Mouse (Mus musculus) spleen, embryonic (tissue): Measurements from ENCODE around the gene Crybb2.

Experiments used
- CTCF ChIA-PET: fragments of 350-600 bp; sonication (Branson Sonifier 250); formaldehyde crosslinking; loops from one replicate; lab custom pipeline; 2022; lab: Charles Lee

Crybb2 gene

DNA sequence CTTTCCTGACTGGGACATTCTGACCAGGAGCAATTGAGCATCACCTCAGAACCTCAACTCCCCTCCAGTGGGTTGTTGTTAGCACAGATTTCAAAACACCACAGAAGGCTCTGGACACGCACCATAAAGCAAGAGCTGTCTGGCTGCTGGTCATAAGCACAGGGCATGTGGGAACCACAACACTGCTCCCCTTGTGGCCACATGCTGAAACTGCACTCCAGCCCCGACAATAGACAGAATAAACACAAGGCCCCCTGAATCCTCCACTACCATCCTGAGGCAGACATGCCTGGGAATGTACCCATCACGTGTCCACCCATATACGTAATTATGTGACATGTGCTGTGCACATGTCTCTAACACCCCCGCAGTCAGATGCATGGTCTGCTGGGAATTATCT is 21.2 kb upstream of the Crybb2 start:
- CTCF ChIA-PET: no interaction called here

DNA sequence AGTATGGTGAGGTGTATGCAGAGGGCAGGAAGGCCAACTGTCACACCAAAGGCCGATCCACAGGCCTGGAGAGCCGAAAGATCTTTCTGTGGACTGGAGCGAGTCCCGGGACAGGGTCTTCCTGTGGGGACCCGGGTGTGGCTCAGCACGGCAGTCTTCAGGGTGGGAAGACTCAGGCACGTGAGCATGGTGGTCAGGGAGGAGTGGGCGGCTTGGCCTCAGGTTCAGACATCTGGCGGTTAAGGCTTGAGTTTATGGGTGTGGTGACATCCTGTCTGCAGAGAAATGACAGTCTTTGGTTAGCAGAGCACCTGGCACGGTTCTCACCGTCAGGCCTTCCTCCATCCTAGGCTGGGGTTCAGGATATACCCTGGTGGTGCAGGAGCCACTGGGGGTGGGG is 20.8 kb upstream of the Crybb2 start:
- CTCF ChIA-PET: no interaction called here

DNA sequence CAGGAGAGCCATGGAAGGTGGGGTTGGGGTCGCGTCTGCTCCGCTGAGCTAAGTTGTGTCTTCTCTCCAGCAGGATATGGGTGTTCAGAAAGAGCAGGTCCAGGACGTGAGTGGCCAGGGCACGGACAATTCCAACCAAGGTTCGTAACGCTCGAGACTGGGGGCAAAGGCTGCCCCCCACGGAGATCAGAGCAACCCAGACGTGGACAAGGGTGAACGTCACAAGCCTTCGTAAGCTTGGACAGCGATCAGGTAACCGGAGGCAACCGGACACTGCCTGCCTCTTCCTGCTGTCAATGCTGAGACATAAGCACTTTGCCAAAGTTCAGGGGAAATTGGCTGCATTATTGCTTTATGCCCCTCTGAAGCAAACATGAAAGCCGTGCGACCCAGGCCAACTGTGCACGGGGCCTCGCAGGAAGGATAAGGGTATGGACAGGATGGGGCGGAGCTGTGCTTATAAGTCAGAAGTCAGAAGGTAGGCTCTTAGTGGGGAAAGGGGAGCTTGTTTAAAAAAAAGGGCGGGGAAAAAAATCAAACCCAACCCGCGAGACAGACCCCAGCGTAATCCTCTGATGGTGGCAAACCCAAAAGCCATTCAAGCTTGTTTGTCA is 20.3 kb upstream of the Crybb2 start:
- CTCF ChIA-PET: no interaction called here

DNA sequence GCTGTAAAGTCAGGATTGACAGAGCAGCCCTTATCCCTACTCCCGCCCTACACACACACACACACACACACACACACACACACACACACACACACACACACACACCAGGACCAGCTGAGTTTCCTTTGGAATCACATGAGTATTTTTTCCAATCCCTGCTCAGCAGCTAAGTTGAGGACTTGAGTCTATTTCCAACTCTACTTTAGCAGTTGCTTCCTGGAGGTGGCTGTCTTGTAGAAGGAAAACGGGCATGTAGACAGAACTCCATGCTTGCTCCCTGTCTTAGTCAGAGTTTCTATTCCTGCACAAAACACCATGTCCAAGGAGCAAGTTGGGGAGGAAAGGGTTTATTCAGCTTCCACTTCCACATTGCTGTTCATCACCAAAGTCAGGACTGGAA is 17.5 kb upstream of the Crybb2 start:
- CTCF ChIA-PET: interaction anchor here (0.6 kb wide), 1 partner anchor 65 kb away, joined by 3 read pairs; no protein-coding TSS in a partner anchor

DNA sequence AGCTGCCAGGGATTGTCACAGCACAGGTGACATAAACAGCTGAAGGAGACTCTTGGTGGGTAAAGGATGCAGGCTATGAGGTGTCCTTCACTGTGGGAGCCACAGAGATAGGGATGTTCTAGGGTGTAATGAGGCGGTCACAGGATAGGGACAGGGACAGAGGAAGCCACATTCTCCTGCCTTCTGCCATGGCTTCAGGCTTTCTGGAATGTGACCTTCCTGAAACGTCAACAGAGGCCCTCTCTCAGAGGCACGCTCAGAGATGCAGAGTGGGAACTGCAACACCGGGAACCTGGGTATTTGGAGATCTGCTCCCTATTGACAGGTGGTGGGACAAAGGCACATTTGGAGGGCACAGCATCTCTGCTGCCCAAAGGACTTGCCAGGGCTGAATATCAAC is 17.1 kb upstream of the Crybb2 start:
- CTCF ChIA-PET: interaction anchor here (0.6 kb wide), 1 partner anchor 66 kb away, joined by 3 read pairs; no protein-coding TSS in a partner anchor

DNA sequence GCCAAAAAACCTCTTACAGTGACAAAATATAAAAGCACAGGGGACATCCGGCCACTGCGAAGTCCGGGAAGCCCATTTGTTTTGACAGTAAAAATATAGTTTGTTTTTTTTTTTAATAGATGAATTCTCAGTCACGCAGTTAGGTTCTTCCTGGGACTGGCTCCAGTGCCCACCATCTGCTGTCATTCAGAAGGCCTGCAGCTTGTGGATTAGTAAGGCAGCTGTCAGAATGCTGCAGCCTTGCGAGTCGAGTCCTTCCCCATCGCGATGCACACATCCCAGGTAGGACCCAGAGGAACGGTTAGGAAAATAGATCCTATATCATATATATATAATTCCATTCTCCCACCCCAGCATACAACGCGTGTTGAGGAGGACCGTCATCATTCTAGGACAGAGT is 16.5 kb upstream of the Crybb2 start:
- CTCF ChIA-PET: no interaction called here

DNA sequence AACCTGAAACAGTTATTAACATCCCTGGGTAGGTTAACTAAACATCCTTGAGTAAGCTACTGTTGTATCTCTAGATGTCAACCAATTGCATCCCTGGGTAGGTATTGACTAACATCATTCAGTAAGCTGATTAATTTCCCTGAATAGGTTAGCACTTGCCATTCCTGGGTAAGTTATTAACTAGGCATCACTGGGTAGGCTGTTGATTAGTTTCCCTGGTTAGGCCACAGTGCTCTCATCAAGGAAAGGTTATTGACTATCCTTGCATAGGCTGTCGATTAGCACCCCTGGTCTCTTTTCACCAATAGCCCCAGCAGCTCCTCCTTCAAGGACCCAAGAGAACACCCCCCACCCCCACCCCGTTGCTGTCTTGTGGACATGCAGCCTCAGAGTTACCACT is 16.0 kb upstream of the Crybb2 start:
- CTCF ChIA-PET: no interaction called here

DNA sequence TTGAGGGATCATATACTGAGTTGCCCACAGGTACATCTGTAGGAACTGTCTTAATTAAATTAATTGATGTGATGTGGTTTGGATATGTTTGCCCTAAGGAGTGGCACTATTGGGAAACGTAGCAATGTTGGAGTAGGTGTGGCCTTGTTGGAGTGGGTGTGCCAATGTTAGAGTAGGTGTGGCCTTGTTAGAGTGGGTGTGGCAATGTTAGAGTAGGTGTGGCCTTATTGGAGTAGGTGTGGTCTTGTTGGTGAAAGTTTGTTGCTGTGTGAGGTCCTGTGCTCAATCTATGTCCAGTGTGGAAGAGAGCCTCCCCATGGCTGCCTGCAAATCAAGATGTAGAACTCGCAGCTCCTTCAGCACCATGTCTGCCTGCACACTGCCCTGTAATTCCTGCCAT is 14.4 kb upstream of the Crybb2 start:
- CTCF ChIA-PET: no interaction called here

DNA sequence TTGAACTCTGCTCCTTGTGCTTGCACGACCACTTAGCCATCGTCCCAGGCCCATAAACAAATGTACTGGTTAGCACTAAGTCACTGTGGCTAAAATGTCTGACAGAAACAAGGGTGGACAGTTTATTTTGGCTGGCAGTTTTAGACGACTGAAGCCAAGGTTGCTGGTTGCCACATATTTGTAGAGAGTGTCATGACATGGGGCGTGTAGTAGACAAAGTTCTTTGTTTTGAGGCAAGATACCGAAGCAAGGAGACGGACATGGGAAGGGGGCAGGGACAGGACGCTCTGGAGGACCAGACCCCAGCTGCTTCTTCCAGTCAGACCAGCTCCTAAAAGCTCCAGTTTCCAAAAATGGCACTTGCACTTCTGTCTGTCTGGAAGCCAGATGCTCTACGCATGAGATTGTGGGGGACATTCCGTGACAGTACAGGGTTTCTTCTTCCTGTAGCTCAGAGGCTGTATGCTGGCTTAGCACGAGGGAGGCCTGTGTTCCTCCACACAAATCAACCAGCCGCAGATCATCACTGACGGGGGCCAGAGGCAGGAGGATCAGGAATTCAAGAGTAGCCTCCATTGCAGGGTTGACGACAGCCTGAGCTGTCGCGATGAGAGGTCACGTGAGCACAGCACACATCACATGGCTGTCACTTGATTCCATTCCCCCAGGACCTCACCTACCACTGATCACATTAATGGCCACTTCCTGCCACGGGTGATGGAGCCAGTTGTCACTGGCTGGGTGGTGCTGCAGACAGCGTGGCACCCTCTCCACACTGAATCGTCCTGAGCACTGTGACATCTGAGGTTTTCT is 12.6 kb upstream of the Crybb2 start:
- CTCF ChIA-PET: no interaction called here

DNA sequence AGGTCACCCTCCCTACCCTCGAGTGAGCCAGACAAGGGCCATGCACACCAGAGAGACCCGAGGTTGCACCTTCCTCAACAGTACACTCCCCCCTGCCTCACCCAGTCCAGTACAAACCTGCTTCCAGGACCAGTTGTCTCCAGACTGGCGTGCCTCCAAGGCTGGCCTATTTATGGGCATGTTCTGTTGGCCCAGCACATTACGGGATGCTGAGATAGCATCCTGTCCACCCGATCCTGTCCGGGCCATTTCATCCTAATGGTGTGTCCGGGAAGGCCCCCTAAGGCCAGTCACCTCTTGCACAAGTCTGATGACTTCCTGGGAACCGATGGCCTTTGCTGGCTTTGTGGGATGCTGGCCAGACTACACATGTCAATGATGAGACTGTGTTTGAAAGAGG is 11.5 kb upstream of the Crybb2 start, which contains the start of gene Crybb3:
Gene Crybb3, minus strand, starts transcription at position 146 of the 400 bp plus-strand sequence.
- CTCF ChIA-PET: no interaction called here

DNA sequence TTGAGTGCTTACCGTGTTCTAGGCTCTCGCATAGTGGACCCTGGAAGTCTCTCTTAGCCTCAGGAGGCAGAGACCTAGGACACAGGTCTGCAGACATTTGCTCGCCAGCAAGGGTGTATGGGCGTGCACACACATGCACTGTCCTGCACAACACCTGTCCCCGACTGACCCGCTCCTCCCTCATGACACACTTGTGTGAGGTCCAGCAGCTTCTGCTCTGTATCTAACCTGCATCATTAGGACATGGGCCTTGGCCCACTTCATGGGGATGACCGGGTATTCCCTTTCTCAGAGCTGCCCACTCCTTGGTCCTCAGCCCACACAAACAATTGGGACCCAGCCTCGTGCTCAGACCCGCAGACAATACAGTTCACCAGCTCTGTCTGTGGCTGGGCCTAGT is 11.1 kb upstream of the Crybb2 start:
- CTCF ChIA-PET: no interaction called here

DNA sequence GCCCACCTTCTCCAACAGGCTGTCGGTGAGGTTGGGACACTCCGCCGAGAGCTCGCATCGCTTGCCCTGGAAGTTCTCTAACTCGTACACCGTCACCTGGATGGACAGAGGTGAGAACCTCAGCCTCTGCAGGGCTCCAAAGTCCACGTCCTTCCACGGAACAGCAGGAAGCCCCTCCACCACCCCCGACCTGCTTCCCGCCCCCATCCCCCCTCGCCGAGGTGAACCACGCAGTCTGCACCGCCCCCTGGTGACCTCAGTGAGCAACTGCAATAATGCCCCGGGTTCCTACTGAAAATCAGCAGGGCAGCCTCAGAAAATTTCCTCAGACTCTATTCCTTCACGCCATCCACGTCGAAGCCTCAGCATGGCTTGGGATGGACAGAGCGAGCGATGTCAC is 9.9 kb upstream of the Crybb2 start:
- CTCF ChIA-PET: no interaction called here

DNA sequence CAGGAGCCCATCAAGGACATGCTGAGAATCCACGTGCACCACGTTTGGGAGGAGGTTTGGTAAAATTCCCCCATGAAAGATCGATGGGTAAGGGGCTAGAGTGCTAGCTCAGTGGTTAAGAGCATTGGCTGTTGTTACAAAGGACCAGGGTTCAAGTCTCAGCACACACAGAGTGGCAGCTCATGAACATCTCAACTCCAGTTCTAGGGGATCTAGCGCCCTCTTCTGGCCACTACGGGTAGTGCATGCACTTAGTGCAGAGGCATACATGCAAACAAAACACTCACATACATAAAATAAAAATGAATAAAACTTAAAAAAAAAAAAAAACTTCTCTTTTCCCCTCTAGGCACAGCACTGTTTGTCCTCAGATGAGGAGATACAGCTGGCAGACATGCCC is 8.8 kb upstream of the Crybb2 start:
- CTCF ChIA-PET: interaction anchor here (0.6 kb wide), 1 partner anchor 163 kb away, joined by 3 read pairs; no protein-coding TSS in a partner anchor

DNA sequence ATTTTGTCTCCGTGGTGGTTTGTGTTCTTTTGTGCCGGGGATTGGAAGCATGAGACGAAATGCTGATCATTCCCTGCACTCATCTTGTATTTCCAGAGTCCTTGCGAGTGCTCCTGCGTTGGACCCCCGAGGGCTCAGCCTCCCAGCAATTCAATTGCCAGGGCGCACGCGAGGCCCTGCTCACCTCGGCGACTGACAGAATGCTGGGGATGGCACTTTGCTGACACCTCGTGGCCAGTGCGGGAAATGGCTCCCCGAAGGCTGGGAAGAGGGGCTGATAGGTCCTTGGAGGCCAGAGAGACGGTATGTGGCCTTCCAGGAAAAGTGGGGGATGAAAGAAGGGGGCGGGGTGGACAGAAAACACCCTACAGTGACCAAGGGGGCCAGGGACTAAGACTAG is 15.6 kb downstream of the Crybb2 start:
- CTCF ChIA-PET: no interaction called here

DNA sequence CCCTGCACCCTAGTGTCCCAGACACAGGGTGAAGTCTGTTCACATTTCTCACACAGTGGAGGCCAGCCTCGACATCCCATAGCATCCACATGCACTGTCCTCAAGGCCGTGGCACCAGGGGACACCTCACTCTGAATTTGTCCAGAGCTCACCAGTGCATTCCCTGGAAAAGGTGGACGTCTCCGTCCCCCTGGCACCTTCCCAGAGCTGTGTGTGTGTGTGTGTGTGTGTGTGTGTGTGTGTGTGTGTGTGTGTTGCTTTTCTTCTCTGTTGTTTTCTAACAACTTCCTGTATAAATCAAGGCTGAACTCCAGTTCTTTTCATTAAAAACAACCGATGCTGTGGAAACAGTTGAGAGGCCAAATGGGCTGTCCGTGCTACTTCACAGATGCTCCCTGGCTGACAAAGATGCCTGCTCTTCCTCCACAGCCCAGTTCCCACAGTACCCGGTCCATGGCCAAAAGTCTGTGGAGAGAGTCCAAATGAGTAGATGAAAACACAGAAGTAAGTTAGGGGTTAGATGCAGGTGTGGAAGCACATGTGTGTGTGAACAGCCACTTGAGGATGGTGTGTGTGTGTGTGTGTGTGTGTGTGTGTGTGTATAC is 19.2 kb downstream of the Crybb2 start:
- CTCF ChIA-PET: no interaction called here

DNA sequence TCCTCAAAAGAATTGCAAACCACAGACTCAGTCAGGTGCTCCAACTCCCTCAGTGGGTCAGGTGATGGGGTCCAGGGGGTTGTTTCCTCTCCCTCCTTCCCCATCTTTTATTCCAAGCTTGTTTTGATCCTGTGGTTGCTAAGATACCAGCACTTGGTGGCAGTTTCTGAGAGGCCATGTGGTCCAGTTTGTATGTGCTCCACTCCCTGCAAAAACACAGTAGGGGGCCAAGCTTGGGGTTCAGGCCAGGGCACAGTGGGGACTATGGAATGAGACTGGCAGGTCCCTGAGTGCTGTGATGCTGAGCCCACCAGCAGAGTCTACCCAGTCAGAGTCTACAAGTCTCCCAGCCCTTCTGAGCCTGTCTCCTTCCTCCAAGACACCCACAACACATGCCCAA is 20.0 kb downstream of the Crybb2 start:
- CTCF ChIA-PET: no interaction called here

DNA sequence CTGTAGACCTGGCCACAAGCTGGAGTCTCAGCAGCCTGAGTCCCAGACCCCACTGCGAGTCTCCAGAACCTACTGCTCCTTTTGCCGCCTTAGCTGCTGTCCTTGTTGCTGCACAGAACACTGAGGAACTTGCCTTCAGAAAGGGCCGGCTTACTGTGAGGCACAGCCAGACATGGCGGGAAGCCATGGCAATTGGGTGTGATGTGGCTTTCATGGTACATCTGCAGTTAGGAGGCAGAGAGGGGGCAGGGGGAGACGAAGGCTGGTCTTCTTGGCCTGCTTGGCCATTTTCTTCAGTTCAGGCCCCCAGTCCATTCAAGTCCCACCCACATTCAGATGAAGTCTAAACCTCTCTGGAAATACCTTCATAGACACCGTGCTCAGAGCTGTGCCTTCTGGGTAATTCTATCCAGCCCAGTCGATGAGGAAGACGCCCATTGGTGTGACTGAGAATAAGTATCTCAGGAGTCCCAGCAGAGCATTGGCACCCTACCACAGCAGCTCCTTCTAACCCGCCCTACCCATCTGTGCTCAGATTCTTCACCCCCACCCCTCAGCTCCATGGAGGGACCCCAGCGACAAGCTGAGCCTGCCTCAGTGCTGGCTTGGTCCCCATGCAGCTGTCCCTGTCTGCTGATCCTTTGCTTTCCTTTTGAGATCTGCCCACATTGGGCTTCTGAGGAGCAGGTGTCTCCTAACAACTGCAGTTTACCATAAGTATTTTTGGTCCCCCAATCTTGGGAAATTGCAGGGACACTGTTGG is 24.2 kb downstream of the Crybb2 start:
- CTCF ChIA-PET: no interaction called here

DNA sequence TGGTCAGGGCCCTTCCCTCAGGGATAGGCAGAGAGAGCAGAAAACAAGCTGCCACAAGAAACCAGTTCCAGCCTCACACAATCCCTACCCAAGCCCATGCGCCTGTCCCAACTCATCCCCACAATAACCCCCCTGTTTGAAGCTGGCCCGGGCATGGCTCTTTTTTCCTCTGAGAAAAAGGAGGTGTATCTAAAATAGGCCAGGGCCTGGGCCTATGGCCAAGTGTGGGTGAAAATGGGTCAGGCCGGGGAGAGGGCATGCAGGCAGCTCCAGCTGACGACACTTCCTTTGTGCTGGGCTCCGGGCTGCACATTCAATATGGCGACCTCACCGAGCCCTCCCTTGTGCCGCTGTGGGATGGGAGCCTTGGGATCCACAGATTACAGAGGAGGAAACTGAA is 26.4 kb downstream of the Crybb2 start:
- CTCF ChIA-PET: no interaction called here

DNA sequence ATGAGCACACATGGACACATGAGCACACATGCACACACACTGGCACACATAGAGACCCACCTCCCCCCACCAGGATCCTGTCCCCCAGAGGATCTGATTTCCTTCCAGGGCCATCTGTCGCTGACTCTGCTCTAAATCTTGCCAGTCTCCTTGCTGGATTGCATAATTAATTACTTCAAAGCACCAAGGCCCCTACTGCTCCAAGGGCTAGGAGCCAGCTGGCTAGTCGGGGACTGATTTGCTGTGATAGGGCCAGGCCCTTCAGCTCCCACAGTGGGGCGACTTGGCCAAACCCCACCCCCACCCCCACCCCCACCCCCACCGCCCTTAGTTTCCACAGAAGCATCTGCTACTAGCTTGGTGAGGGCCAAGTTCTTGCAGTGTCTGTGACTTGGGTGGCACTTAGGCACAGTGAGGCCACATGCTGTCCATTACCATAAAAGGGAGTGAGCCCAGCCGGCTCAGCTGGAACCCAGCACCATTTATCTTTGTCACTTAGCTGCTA is 28.3 kb downstream of the Crybb2 start:
- CTCF ChIA-PET: no interaction called here

DNA sequence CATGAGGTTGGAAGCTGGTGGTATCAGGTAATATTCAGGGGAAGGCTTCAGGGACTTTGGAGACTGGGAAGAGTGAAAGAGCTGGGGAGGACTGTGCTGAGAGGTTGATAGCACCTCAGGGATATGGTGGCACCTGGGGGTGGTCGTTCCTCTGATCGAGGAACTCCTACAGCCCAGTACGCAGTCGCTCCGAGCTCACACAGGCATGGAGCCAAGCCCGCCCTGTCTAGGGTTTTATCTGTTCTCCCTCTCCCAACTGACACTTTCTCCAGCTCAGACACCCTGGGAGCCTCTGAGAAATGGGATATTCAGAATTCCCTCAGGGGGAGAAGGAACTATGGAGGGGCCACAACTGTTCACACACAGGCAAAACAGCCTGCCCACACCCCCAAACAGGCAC is 29.1 kb downstream of the Crybb2 start:
- CTCF ChIA-PET: no interaction called here

DNA sequence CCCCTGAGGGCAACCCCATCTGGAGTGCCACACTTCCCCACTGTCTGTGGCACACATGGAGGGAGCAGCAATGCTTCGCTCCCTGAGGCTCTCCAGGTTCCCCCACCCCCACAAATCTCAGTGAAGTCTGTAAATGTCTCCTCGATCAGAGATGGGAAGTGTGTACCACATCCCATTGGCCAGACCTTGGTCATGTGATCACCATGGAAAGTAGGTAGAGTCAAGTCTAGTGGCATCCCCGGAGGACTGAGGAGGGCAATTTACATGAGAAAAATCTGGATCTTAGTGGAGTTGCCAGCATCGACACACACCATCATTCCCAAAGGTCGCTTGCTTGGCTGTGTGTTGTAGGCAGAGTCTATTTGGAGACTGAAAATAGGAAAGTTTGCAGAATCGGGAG is 31.3 kb downstream of the Crybb2 start:
- CTCF ChIA-PET: no interaction called here
